Mouse (Mus musculus): ENCODE data around the gene Tcaim.
"Not testable (repeated sequence)": the region's sequence is repeated elsewhere in the genome, so short reads cannot be mapped to it uniquely, and the experiment has no call there.

The Tcaim gene

DNA sequence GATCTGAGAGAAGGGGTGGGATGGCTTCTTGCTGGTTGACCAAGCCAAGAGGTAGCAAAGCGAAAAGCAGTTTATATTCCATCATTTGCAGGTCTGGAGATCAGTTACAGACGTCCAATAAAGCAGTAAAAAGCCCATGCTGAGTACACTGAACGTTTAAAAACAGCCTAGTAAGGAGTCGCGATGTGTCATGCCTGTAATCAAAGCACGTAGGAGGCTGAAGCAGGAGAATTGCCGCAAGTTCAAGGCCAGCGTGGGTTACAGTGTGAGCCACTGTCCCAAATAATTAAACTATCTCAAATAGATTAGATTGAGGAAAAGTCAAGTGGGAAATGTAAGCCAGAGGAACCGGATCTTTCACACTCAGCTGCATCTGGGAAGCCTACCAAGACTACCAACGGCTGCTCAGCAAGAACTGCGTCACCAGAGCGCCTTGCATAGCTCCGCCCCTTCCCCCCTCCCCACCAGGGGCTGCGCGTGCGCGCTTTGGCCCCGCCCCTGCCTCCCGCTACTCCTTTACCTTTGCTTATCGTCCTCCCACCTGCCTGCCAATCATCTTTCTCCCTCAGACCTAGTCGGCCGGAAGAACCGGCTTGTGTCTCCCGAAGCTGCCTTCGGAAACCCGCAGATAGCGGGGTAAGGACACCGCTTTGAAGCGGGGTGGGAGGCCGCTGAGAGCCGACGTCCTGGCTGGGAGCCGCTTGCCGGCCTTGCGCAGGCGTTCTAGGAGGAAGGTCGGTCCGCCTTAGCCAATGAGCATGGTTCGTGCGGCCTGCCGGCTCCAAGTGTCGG, at the start of gene Tcaim:
TSS of gene Tcaim (plus strand) at position 487 of the 792 bp plus-strand sequence.
- DNase-seq = peak; percentile 91

DNA sequence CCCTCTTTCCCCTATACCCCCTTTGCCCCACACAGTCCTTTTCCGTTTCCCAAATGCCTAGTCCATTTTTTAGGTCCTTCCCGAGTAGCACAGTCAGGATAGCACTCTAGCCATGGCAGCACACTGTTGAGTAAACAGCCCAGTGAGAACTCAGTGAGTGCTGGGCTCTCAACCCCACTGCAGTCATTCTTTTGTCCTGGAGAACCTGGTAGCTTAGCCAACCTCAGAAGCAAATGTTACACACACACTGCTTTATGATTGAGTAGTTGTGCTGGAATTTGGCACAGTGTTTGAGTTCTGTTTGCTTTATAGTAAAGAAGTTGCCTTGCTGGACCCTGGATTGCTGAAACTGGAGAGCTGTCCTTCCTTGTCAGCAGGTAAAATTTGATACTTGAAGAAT, 47.7 kb upstream of the Tcaim start:
- DNase-seq = no peak

DNA sequence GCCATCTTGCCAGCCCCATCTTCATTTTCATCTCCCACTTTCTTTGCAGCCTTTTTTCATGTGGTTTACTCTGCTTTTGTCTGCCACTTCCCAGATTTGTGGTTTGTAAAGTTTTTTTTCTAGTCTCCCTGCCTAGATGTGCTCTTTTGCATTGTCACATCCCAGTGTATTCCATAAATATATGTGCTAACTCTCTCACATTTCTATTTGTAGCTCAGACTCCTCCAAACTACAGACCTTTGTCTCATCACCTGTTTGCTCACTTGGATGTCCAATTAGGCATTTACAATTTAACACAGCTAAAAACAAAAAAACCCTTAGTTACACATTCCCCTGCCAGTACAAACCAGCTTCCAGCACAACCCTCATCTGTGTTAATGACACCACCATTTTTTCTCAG, 45.2 kb upstream of the Tcaim start:
- DNase-seq = no peak

DNA sequence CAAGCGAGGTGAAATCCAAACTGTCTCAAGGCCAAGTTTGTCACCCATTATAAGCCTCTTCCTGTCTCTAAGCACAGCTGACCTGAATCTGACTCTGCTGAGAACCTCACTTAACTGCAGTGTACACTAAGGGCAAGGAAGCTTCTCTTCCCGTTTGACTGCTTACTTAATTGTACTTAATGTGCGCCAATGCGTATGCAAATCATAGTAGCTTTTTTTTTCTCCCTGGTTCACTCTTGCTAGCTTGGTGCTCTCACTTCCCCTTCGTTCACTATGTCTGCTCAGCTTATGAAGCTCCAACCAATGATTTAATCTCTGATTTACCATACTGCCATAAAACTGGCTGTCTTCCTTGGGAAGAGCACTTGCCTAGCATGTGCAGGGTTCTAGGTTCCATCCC, 20.1 kb upstream of the Tcaim start:
- no peak for DNase-seq

DNA sequence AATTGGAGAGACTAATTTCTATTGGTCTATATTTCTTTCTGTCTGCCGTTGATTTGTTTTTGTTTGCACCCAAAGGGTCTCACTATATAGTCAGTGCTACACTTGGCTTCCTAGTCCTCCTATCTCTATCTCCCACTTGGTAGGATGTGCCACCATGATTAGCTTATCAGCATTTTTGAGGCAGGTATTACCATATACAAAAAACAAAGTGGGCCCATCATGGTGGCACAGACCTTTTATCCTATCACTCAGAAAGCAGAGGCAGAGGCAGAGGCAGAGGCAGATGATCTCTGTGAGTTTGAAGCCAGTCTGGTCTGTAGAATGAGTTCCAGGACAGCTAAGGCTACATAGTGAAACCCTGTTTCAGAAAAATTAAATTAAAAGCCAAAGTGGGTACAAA, 18.8 kb upstream of the Tcaim start:
- DNase-seq = no peak

DNA sequence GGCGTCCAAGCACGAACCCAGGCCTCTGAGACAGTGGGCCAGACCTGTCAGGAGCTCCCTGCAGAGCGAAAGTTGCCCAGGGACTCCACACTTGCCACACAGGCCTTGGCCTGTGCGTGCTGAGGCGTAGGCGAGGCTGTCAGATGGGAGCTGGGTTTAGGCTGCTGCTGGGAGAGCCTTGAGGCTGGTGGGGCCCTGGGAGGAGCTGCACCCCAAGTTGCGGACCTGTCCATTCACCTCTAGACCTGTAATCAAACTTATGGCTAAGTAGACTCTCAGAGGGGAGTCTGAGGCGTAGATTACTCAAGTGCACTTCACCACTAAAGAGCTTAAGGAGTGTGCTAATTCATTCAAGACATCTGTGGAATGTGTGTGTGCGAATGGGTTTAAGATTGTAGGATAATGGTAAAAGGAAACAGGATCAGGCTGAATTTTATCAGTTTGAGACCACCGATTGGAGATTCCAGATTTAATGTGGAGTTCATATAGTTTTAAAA, 554 bp downstream of the Tcaim start:
- no peak for DNase-seq

DNA sequence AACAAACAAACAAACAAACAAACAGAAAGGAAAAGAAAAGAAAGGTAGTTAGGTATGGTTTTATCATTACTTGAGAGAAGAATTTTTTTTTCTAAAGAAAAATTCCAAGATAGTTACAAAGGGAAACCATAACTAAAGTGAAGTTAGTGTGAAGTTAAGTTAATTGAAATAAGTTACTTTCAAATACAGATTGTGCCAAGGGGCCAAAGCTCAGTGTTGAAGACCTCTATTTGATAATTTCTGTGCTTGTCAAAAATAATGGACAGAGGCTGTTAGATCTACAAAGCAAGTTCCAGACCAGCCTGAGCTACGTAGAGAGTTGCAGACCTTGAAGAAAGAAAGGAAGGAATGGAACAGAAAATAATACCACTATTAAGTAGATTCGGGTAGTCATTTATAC, 1.8 kb downstream of the Tcaim start:
- DNase-seq = no peak

DNA sequence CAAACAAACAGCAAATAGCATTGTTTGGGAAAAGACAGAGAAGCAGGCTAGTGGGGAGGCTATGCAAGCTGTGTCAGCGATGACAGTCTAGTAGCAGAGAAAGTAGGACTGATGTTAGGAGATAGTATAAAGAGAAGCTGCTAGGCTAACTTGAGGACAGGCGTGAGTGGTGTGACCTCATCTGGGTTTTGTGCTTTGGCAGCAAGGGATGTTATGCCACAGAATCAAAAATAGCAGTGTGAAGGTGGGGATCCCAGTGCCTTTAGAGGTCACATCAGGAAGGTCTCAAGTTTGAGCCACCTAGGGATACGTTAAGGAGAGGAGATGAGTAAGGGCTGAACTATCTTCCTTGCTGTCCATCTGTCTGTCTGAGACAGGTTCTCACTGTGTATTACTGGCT, 4.9 kb downstream of the Tcaim start:
- DNase-seq = no peak

DNA sequence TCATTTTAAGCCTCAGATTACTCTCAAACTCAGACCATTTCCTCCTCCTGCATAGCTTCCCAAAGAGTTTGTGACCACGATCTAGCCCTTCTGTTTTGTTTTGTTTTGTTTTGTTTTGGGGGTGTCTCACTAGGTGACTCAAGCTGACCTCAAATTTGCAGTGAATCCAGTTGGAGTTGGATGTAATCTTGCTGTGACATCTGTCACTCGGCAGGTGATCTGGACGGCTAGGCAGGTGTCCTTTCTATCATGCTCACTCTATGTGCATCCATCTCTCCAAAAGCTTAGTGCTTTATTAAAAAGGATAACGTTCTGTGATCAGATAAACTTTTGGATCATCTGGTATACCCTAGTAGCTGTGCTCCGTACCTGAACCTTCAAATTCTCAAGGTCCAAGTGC, 7.0 kb downstream of the Tcaim start:
- DNase-seq = no peak

DNA sequence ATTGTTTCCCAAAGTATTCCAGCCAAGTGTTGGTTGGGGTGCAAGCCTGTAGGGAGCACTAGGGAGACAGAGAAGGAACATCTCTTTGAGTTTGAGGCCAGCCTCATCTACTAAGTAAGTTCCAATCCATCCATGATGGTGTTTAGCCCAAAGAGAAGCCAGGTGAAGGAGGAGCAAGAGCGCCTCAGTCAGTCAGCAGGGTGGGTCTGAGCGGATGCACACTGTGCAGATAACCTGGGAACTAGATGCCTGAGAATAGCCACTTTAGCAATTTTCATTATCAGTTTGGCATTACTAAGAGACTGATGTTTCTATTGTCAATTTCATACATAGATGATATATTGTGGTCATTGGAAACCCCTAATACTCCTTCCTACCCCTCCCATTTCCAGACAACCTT, 9.4 kb downstream of the Tcaim start:
- no peak for DNase-seq

DNA sequence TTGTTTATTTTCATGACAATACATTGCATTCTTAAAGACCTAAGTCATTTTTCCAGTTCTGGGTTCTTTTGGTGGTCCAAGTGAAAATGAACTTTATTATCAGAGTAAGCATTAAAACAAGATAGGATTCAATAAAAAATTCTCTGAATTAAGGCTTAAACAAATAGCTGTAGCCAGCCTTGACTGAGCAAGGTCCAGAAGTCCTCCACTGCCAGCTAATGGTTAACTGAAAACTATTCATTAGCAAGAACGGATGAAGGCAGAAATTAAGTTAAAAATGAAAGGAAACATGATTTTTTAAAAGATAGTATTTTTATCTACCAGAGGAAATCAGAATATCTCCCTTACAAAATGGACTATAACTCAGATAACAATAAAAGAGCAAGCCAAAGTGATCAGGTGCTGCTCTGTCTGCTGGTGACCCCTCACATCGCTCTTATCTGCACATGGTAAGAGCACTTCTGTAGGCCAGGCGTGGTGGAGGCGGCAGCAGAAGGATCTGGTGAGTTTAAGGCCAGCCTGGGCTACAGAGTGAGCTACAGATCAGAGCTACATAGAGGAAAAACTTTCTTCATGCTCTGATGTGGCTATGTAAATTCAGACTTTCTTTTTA, 10.0 kb downstream of the Tcaim start:
- DNase-seq = peak; percentile 21

DNA sequence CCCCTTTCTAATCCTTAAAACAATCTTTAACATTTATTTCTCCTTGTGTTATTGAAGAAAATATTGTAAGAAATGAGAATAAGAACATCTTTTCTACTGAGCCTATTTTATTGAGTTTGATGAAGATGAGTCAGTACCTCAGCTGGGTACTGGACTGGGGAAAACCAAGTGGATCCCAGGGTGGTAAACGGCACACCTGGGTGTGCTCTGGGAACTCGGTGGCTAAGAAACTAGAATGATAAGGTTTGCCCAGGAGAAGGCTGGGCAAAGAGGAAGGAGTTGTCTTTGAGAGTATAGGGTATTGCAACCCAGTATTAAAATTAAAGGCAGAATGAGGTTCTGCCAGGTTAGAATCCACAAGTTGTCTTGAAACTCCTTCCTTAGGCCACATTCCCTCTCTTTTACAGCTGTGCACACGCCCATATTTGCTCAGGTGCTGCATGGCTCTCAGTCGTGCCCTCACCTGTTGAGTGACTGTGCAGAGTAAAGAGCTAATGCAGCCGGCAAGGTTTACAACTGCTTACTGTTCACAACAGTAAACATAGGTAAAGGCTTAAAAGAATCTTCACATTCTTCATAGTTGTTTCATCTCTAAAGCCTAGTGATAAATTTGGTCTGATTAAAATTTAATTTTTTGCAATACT, 18.2 kb downstream of the Tcaim start:
- no peak for DNase-seq

DNA sequence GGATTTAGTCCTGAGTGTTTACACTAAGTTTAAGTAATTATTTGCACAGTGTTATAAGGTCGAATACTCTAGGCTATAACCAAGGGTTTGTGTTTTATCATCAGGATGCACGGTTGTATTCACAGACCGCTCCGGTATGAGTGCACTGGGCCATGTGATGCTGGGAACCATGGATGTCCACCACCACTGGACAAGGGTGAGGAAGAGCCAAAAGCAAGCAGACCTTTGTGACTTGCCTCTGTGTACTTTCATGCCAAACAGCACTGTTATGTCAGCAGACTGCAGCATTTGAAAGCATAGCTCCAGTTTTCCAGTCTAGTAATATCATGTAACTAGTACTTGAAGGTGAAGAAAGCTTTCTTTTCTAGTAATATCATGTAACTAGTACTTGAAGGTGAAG, 21.4 kb downstream of the Tcaim start:
- no peak for DNase-seq

DNA sequence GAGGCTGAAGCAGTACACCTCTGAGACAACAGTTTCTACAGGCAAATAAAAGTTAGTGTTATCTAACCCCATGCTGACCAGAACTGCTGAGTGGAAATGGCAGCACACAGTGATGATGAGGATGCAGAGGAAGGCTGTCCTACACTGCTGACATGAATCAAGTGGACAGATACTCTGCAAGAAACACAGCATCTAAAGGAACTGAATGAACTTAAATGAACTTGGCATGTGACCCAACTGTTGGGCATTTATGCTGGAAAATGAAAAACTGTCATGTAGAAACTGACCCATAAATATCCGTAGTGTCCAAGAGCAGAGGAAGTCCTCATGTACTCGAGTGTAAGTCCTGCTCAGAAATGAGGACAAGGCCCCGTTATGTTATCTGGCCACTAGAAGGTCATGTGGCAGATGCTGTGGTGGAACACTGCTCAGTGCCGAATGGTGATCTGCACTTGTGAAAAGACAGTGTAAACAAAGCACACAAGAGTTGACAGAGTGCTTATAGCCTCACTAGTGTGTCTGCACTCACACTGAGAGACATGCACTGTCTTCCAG, 24.6 kb downstream of the Tcaim start:
- no peak for DNase-seq

DNA sequence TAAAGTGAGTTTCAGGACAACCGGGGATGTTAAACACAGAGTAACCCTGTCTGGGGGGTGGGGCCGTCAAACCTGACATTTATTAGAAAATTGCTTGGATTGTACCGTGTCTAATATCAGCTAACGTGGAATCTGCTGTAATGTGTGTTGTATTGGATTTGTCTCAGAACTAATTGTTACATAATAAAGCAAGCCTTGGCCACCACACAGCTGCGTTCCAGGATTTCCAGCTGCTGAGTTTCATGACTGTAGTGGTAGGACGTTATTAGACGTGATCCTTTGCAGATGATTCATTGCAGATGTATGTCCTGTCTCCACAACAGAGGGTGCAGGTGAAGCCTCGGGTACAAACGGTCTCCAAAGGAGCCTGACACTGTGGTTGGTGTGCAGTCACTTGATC, 30.8 kb downstream of the Tcaim start:
- no peak for DNase-seq

DNA sequence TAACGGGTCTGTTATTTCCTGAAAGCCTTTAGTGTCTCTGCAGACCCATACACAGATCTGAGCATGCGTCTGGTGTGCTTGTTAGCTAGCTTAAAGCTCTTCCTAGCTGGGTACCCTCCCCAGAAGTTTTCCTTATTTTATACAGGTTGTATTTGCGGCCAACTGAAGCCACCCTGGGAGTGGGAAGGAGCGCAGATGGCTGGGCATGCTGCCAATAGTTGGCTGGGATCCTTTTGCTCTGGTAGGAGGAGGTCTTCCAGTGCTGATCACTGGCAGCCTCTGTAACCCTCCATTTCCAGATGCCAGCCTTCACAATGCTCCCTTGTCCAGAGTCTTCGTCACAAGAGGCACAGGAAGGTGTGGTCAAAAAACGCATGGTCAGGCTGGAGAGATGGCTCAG, 31.5 kb downstream of the Tcaim start:
- no peak for DNase-seq

DNA sequence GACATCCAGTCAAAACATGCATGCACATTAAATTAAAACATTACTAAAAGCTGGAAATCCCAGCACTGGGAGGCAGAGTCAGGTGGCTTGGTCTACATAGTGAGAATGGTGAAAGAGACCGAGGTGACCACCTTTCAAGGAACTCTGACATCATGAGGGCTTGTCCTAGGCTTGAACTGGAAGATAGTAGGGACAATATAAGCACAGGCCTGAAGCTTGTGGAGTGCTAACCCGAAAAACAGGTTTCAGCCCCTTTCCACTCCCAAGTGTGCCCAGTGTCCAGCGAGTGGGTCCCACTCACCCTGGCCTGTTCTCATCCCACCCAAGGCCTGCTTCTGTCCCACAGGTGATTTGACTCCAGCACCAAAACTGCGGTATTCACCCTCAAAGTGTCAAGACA, 31.9 kb downstream of the Tcaim start:
- no peak for DNase-seq

DNA sequence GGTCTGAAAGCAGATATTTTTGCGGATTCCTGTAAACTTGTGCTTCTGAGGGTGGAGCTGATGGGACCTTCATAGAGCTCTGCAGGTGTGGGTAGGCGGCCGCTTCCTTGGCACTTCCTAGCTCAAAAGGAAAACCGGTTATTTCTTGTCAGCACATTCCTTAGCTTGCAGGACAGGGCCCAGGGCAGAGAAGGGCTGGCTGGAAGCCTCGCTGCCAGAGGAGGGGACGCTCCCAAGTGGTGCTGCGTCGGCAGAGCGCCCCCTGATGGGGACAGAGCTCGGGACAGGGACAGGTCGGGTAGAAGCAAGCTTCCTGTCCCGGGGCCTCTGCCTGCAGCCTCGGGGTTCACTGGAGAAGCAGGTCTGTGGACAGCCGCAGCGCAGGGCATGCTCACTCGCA, 32.3 kb downstream of the Tcaim start:
- DNase-seq = peak; percentile 70

DNA sequence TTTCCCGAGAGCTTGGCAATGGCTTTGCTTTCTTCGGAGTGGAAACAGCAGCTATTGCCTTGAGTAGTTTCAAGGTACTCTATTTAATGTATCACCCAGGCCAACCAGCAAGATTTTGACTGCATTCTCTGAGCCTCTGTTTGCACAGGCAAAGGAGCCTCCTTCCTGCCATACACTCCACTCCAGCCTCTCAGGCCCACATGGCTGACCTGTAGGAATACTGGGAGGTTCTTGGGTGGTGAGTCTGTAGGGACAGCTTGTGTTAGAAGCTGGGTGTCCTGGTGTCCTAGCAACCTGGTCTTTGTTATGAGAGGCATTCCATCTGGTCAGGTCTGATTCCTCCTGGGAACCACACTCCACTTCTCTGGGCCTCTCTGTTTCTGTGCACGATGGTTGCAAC, 38.4 kb downstream of the Tcaim start, which contains the start of gene Gm35549:
TSS of gene Gm35549 (minus strand) at position 276 of the 400 bp plus-strand sequence.
- no peak for DNase-seq

DNA sequence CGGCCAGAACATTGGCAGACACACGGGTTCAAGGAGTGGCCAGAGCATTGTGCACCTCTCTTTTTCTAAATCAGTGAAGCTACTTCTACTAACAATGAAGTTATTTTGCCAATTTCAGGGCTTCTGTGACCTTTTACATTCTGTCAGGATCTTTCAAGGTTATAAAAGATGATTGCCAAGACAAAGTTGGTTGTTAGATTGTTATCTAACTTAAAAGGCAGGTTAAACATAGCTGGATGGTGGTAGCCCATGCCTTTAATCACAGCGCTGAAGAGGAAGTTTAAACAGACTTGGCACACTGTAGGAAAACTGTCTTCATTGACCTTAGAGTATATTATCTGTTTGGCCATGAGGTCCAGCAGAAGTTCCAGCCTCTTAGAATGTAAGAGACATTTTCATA, 40.3 kb downstream of the Tcaim start:
- no peak for DNase-seq

DNA sequence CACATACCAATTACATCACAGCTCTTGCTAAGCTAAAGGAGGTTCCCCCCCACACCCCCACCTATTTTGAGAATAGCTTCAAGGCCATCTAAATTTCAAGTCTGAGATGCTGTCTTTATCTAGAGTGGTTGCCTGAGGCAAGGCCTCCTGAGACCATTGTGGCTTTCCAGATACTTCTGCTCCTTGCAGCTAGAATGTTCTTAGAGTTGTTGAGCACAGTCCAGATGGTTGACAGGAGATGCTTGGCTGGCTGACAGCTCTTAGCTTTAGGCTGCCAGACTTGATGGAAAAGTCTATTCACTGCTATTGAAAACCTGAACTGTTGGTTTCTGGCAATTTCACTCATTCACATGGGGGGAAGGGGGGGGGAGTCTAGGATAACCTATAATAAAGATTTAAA, 40.8 kb downstream of the Tcaim start:
- DNase-seq = no peak

DNA sequence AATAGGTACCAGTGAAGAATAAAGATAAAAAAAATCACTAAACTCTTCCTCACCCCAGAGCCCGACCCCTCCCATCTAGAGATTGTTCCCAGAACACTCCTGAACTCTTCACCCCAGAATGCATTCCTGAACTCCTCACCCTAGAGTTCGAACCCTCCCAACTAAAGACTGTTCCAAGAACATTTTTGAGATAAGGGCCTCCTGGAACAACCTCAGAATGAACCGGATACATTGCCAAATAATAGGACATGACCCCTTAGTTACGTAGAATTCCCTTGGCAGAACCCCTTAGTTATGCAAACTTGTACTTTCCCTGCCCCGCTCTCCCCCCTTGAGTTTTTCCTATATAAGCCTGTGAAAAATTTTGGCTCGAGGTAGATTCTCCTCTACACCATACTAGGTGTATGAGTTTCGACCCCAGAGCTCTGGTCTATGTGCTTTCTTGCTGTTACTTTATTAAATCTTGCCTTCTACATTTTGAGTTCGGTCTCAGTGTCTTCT, 42.5 kb downstream of the Tcaim start:
- DNase-seq = not testable (repeated sequence)

DNA sequence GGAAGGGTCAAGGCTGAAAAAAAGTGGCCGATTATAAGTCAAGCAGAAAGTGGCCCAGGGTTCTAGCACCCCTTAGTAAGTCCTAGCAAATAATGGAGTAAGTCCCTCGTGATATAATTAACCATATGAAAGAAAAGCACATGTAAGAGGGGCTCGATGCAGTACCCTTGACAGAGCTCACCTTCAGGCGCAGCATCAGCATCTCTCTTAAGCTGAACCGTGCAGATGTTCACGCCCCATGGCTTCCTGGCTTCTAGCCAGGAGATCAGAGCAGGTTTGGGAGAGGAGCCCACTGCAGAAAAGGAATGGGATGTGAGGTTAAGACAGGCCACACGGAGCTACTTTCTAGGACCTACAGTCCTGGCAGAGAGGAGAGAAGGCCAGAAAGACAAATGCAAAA, 49.2 kb downstream of the Tcaim start:
- DNase-seq = no peak

DNA sequence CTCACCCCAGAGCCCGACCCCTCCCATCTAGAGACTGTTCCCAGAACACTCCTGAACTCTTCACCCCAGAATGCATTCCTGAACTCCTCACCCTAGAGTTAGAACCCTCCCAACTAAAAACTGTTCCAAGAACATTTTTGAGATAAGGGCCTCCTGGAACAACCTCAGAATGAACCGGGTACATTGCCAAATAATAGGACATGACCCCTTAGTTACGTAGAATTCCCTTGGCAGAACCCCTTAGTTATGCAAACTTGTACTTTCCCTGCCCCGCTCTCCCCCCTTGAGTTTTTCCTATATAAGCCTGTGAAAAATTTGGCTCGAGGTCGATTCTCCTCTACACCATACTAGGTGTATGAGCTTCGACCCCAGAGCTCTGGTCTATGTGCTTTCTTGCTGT, 49.8 kb downstream of the Tcaim start:
- DNase-seq = not testable (repeated sequence)

All from kidney, adult 11 months (tissue).